Mouse (Mus musculus): Measurements from ENCODE around the gene Tet3. TPM values are rescaled to one million over a fixed set of nuclear protein-coding genes. Genes with fewer than 3 reads are reported as not detected.

The Tet3 gene
- polyA plus RNA-seq, 1 experiment: 7.4 TPM

DNA sequence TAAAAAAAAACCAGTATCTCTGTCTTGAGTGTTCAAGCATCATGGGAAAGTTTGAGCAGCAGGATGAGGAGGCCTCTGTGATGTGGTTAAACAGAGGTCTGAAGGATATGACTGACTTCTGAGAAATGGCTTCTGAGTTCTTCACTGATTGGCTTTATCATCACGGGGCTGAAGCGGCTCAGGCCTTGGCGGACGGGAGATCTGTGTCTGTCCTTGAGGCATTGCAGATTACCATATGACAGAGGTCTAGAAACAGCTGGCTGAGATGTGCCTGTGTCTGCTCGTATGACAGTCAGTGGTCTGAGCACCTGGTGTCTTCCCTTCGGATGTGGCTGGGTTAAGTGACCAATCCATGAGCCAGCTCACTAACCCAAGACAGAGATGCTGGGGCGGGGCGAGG is 146.4 kb downstream of the Tet3 start:
- Histone ChIP-seq H3K36me3 (ENCODE audit: control insufficient read depth, insufficient read depth, low read length, poor library complexity, severe bottlenecking) (peaks cover 49% of the 10 kb centered on the region), H3K27me3 (ENCODE audit: control insufficient read depth, insufficient read depth, low read length, poor library complexity, severe bottlenecking) (no peaks in the 10 kb centered on the region), H3K27ac (ENCODE audit: insufficient read depth, low read length) (no peak overlapping the region), H3K4me3 (ENCODE audit: low read depth, low read length) (no peak overlapping the region), H3K9me3 (replicated peaks; ENCODE audit: control insufficient read depth, insufficient read depth, low read length, poor library complexity, severe bottlenecking) (no peaks in the 10 kb centered on the region), H3K4me1 (ENCODE audit: control insufficient read depth, insufficient read depth, low read length) (no peaks in the 10 kb centered on the region), H3K9ac (ENCODE audit: low read depth, poor library complexity, severe bottlenecking) (no peak overlapping the region)
- TF ChIP-seq CTCF (IDR thresholded peaks at IDR 0.05; ENCODE audit: low read depth, low read length) (no peak), EP300 (IDR thresholded peaks at IDR 0.05; ENCODE audit: insufficient read depth, low read depth, low read length) (no peak), POLR2A (IDR thresholded peaks at IDR 0.05; ENCODE audit: insufficient read depth, low read length) (no peak)

Other genes with a start within 250 kb of the Tet3 start
- 2.1 and 3.8 TPM in 2 replicates for gene Slc4a5, start 239.3 kb downstream of the Tet3 start, polyA plus RNA-seq (2011; ENCODE audit: insufficient read depth, insufficient read length, low read depth, missing spikeins)
- gene Mthfd2, start 133.2 kb downstream of the Tet3 start, polyA plus RNA-seq (2011; ENCODE audit: insufficient read depth, insufficient read length, low read depth, missing spikeins): 58.4 and 63.8 TPM in 2 replicates
- 49.5 and 62.1 TPM in 2 replicates for gene Mob1a, start 133.1 kb downstream of the Tet3 start, polyA plus RNA-seq (2011; ENCODE audit: insufficient read depth, insufficient read length, low read depth, missing spikeins)
- 37.9 and 38.1 TPM in 2 replicates for gene Bola3, start 109.9 kb downstream of the Tet3 start, polyA plus RNA-seq (2011; ENCODE audit: insufficient read depth, insufficient read length, low read depth, missing spikeins)
- 42.8 and 48.0 TPM in 2 replicates for gene Dguok, start 47.9 kb upstream of the Tet3 start, polyA plus RNA-seq (2011; ENCODE audit: insufficient read depth, insufficient read length, low read depth, missing spikeins)
- gene Actg2, start 77.2 kb upstream of the Tet3 start, polyA plus RNA-seq (2011; ENCODE audit: insufficient read depth, insufficient read length, low read depth, missing spikeins): 1.9 and 2.1 TPM in 2 replicates
- gene Stambp, start 113.6 kb upstream of the Tet3 start, polyA plus RNA-seq (2011; ENCODE audit: insufficient read depth, insufficient read length, low read depth, missing spikeins): 8.9 and 10.8 TPM in 2 replicates
- gene Clec4f, start 197.1 kb upstream of the Tet3 start, polyA plus RNA-seq (2011; ENCODE audit: insufficient read depth, insufficient read length, low read depth, missing spikeins): not detected in 2 replicates
- not detected in 2 replicates for gene Cd207, start 218.8 kb upstream of the Tet3 start, polyA plus RNA-seq (2011; ENCODE audit: insufficient read depth, insufficient read length, low read depth, missing spikeins)

Data from ES-Bruce4 (cell line).